Mouse (Mus musculus) cerebellum, adult 2 months (tissue): ENCODE measurements at regions not wholly inside any gene's neighbourhood (a gene's known extent, or its start where the extent isn't known, plus 50 kb on each side); places are given as distances from the start of the nearest gene placed in this dataset.
A peak's percentile ranks its signal among the peaks of the same experiment; 100 is the strongest.

Experiments used
- DNase-seq, 2 experiments: peaks; one replicate each; pipeline ENCODE4 v3.0.0; 2021
- H3K27ac ChIP-seq: fragments of 200-500 bp; 2 replicates; pipeline ENCODE4 v1.5.1; 2012; ENCODE audit warnings: low read length, control low read depth, inconsistent platforms; ENCODE audit not compliant: insufficient read depth
- H3K27me3 ChIP-seq: fragments of 200-500 bp; 2 replicates; pipeline ENCODE4 v1.6.1; 2012; ENCODE audit warnings: inconsistent platforms, mild to moderate bottlenecking, low read length, moderate library complexity; ENCODE audit not compliant: control insufficient read depth, insufficient read depth
- H3K4me1 ChIP-seq: fragments of 200-500 bp; 2 replicates; pipeline ENCODE4 v1.6.1; 2011; ENCODE audit warnings: low read length; ENCODE audit not compliant: control insufficient read depth, insufficient read depth
- H3K4me3 ChIP-seq: fragments of 200-500 bp; replicated peaks from 2 replicates; pipeline ENCODE3; 2011; ENCODE audit warnings: mild to moderate bottlenecking, low read depth, low read length, control low read depth; ENCODE audit not compliant: insufficient read depth
- CTCF ChIP-seq: fragments of 200-500 bp; IDR thresholded peaks from 2 replicates; pipeline ENCODE4 v1.5.1; 2011; ENCODE audit warnings: low read depth, mild to moderate bottlenecking, control low read depth, low read length, moderate library complexity, borderline replicate concordance; ENCODE audit not compliant: insufficient read depth
- POLR2A ChIP-seq: fragments of 200-500 bp; IDR thresholded peaks from 2 replicates; pipeline ENCODE4 v1.6.1; 2011; ENCODE audit warnings: low read length, control low read depth, borderline replicate concordance; ENCODE audit not compliant: insufficient read depth
- WGBS: fragments of 180-500 bp; shearing (Covaris S2); methylation state at CpG from one replicate; pipeline ENCODE4 v1.1.7; 2018; 5-methylcytosine and 5-hydroxymethylcytosine counted together

GRCm38 (mm10) chr6:126345221-126345620, 178.5 kb upstream of the Ntf3 start:
- no peak for TF ChIP-seq POLR2A
- no peak for TF ChIP-seq CTCF
- no peak for DNase-seq
- Histone ChIP-seq H3K4me3 (no peak overlapping the region), H3K27me3 (no peaks in the 10 kb centered on the region), H3K4me1 (peaks cover 11% of the 10 kb centered on the region; the same call in 1 of the 2 replicates), H3K27ac (no peak overlapping the region)
- WGBS: 89% methylated on average over 5 of the region's 5 CpGs

DNA sequence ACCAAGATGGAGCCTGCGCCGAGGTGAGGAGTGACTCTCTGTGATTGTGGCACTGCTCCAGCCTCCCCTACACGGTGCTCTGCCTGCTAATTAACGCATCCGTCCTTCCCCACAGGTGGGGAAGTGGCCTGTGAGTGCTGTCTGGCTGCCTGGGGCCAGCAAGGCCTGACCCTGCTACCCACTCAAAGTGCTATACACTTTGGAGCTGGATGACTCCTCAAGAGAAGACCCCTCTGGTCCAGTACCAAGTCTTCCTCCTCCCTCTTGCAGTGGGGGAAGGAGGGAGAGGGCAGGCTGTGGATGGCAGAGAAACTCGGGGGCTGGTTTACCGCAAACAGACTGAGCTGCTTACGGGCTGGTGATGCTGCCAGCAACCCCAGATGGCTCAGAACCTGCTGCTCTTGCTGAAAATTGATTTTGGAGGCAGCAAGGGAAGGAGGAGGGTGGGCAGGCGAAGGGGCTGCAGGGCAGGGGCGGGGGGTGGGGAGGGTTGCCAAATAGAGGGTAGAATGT, 173.4 kb upstream of the Ntf3 start:
- DNase-seq: peak; percentile 83 to 87
- no peak overlapping the region for H3K4me3 ChIP-seq
- no peak for TF ChIP-seq POLR2A
- TF ChIP-seq CTCF: no peak
- peaks cover 16% of the 10 kb centered on the region for H3K4me1 ChIP-seq
- no peaks in the 10 kb centered on the region for H3K27me3 ChIP-seq
- WGBS: 12% methylated on average over 10 of the region's 10 CpGs
- no peak overlapping the region for H3K27ac ChIP-seq

- 91% methylated on average over 8 of the region's 8 CpGs for WGBS
- no peak for DNase-seq
- H3K4me3 ChIP-seq: no peak overlapping the region
- no peak overlapping the region for H3K27ac ChIP-seq
- no peak for TF ChIP-seq CTCF
- TF ChIP-seq POLR2A: no peak
- no peaks in the 10 kb centered on the region for H3K27me3 ChIP-seq
- peaks cover 16% of the 10 kb centered on the region for H3K4me1 ChIP-seq
Observed at GRCm38 (mm10) chr6:126337711-126338110, 171.0 kb upstream of the Ntf3 start.

- Histone ChIP-seq H3K4me1 (peaks cover 5% of the 10 kb centered on the region), H3K27me3 (no peaks in the 10 kb centered on the region), H3K27ac (no peak overlapping the region), H3K4me3 (no peak overlapping the region)
- WGBS: 78% methylated on average over 8 of the region's 8 CpGs
- no peak for DNase-seq
- TF ChIP-seq POLR2A (no peak), CTCF (no peak)
Observed at GRCm38 (mm10) chr6:126334258-126334657, 167.5 kb upstream of the Ntf3 start.

- Histone ChIP-seq H3K4me1 (no peaks in the 10 kb centered on the region), H3K4me3 (no peak overlapping the region), H3K27ac (no peak overlapping the region), H3K27me3 (no peaks in the 10 kb centered on the region)
- no peak for DNase-seq
- 94% methylated on average over 2 of the region's 2 CpGs for WGBS
- TF ChIP-seq POLR2A (no peak), CTCF (no peak)
Observed at GRCm38 (mm10) chr6:126327187-126327586, 160.5 kb upstream of the Ntf3 start.

DNA sequence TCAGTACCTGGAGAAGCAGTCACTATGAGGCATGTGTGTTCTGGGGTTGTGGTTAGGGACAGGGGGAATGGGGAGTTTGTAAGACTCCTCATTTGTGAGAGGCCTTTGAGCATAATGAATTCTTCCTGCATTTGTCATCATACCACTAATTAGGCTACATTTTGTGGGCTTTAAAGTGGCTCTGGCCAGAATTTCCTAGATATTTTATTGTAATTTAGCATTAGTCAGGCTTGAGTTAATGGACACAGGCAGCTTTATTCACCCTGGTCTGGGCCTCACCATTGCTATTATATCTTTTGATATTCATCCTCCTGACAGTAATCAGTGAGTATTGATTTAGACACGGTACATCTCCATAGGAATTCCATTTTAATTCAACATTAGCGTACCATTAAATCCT, 151.8 kb upstream of the Ntf3 start:
- no peaks in the 10 kb centered on the region for H3K27me3 ChIP-seq
- TF ChIP-seq POLR2A: no peak
- TF ChIP-seq CTCF: no peak
- 94% methylated on average over 2 of the region's 2 CpGs for WGBS
- H3K4me1 ChIP-seq: no peaks in the 10 kb centered on the region
- DNase-seq: no peak
- H3K4me3 ChIP-seq: no peak overlapping the region
- no peak overlapping the region for H3K27ac ChIP-seq

DNA sequence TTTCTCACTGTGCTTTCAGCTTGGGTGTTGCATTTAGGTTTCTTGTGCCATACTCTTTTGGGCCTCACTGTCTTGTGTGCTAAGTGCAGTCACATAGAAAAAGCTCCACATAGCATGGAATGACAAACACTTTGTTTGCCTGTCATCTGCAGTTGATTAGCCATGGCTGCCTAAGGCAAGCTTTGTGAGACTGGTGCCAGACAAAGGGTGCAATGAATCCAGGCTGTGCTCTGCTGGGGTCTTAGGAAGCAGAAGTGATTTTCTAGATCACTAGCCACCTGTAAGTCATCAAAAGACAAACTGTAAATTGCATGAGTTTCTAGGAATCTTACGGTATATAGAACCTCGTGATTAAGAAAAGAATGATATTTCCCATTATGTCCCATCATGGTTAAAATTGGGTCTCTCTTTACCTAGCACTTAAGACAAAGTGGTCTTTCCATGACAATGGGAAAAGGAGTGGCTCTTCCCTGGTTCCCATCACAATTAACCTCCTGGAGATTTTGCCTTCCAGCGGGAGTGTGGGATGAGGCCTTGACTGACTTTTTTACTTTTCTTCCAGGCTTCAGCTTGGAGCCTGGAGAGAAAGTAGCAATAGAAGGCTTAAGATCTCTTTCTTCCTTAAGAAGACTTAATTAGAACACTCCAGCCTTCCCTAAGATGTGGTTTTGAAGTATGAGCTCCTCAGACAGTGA, 144.2 kb upstream of the Ntf3 start:
- WGBS: 91% methylated on average over 3 of the region's 3 CpGs
- no peak overlapping the region for H3K27ac ChIP-seq
- H3K27me3 ChIP-seq: no peaks in the 10 kb centered on the region

GRCm38 (mm10) chr6:126303086-126303485, 136.4 kb upstream of the Ntf3 start:
- no peaks in the 10 kb centered on the region for H3K27me3 ChIP-seq
- H3K27ac ChIP-seq: no peak overlapping the region
- 10% methylated on average over 3 of the region's 3 CpGs for WGBS
- no peak for TF ChIP-seq CTCF
- no peak for TF ChIP-seq POLR2A
- peaks cover 8% of the 10 kb centered on the region for H3K4me1 ChIP-seq
- no peak overlapping the region for H3K4me3 ChIP-seq
- DNase-seq: peak; percentile 18 to 53

More for the DNA sequence above, 144.2 kb upstream of the Ntf3 start:
- H3K4me3 ChIP-seq: no peak overlapping the region
- TF ChIP-seq CTCF (no peak), POLR2A (no peak)
- no peak for DNase-seq
- no peaks in the 10 kb centered on the region for H3K4me1 ChIP-seq
